Mouse (Mus musculus) midbrain, postnatal 0 days (tissue): ENCODE measurements around the gene Psme4. TPM values are rescaled to one million over a fixed set of nuclear protein-coding genes. Genes with fewer than 3 reads are reported as not detected.

Experiments used
- ATAC-seq: fragments of 200-750 bp; cut with Nextera tagmentation; 2 replicates; pipeline ENCODE4 v1.8.0; 2017; ENCODE audit warnings: moderate number of reproducible peaks, mild to moderate bottlenecking, moderate TSS enrichment, moderate library complexity; ENCODE audit not compliant: low FRiP score
- DNase-seq: peaks from one replicate; pipeline ENCODE4 v3.0.0-alpha.2; 2015; ENCODE audit warnings: low spot score
- H3K27ac ChIP-seq: fragments of 300-500 bp; sonication (generic); 2 replicates; pipeline ENCODE4 v1.5.1; 2014; ENCODE audit warnings: low read depth, mild to moderate bottlenecking, low read length, mixed read lengths
- H3K27me3 ChIP-seq: fragments of 300-500 bp; sonication (generic); 2 replicates; pipeline ENCODE4 v1.6.1; 2014; ENCODE audit warnings: low read length, control low read depth, mixed read lengths; ENCODE audit not compliant: insufficient read depth
- H3K36me3 ChIP-seq: fragments of 300-500 bp; sonication (generic); 2 replicates; pipeline ENCODE4 v1.6.1; 2014; ENCODE audit warnings: low read length, control low read depth, mixed read lengths; ENCODE audit not compliant: insufficient read depth
- H3K4me1 ChIP-seq: fragments of 300-500 bp; sonication (generic); 2 replicates; pipeline ENCODE4 v1.6.1; 2014; ENCODE audit warnings: mild to moderate bottlenecking, control low read depth, antibody characterized with exemption, low read length, mixed read lengths; ENCODE audit not compliant: insufficient read depth
- H3K4me2 ChIP-seq: fragments of 300-500 bp; sonication (generic); 2 replicates; pipeline ENCODE4 v1.6.1; 2014; ENCODE audit warnings: low read depth, mild to moderate bottlenecking, low read length, mixed read lengths; ENCODE audit not compliant: poor library complexity, severe bottlenecking
- H3K4me3 ChIP-seq: fragments of 300-500 bp; sonication (generic); 2 replicates; pipeline ENCODE4 v1.5.1; 2014; ENCODE audit warnings: low read depth, mild to moderate bottlenecking, low read length, moderate library complexity
- H3K9ac ChIP-seq: fragments of 300-500 bp; sonication (generic); replicated peaks from 2 replicates; pipeline ENCODE4 v1.6.1; 2014; ENCODE audit warnings: mild to moderate bottlenecking, low read length, moderate library complexity, mixed read lengths; ENCODE audit not compliant: poor library complexity, severe bottlenecking
- H3K9me3 ChIP-seq: fragments of 300-500 bp; sonication (generic); 2 replicates; pipeline ENCODE4 v1.6.1; 2016; ENCODE audit warnings: low read length, control low read depth
- CTCF ChIP-seq: IDR thresholded peaks from 2 replicates; pipeline ENCODE4 v1.5.1; 2016; ENCODE audit warnings: antibody characterized with exemption, mild to moderate bottlenecking
- WGBS: fragments of 180-500 bp; shearing (Covaris S2); extraction: QIAGEN DNeasy Blood & Tissue Kit; methylation state at CpG from one replicate; pipeline ENCODE4 v1.1.7; 2014; 5-methylcytosine and 5-hydroxymethylcytosine counted together
- polyA plus RNA-seq: library from polyadenylated mRNA; unstranded; fragments of >200 nt; fragmentation: Nextera tagmentation; extraction: Ambion mirVana; gene quantifications from 2 replicates; pipeline ENCODE4 v1.2.1, GENCODE M21; 2015
- total RNA-seq: library from RNA; depleted of rRNA; stranded (reverse); fragments of >200 nt; gene quantifications from 2 replicates; pipeline ENCODE4 v1.2.3, GENCODE M21; 2014

Psme4 gene
- total and polyA plus RNA-seq, 2 experiments from 2014 or later = 10.6 to 31.3 TPM

DNA sequence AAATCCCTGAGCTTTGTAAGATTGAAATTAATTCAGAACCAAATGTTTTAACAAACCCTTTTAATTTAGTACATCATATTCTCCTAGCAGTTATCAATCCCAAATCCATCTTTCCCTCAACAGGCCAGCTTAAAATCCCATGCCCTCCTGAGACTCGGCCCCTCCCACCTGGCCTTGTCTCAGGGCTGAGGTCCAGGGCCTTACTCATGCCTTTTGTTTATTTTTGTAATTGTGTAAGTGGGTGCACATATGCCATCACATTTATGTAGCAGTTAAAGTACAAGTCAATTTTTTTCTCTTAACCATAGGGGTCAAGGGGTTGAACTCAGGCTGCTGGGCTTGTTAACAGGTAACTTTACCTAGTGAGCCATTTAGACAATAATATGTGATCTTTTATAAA lies 72.8 kb downstream of the Psme4 start:
- TF ChIP-seq CTCF = no peak
- WGBS = 96% methylated on average over 1 of the region's 1 CpGs
- peaks cover 20% of the 10 kb centered on the region for H3K36me3 ChIP-seq

DNA sequence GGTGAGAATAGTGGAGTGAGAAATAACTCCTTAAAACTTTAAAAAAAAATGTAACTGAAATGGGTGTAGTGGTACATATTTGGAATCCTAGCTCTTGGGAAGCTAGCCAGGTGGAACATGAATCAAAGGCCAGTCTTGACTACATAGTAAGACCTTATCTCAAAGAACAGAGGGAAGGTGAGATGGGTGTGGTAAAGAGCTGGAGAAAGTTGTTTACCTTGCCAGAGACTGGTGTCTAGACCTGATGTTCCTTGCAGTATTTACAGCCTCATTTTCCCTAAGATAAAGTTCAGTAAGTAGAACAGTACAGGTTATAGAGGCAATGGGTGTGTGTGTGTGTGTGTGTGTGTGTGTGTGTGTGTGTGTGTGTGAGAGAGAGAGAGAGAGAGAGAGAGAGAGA lies 100.9 kb downstream of the Psme4 start:
- H3K9ac ChIP-seq = no peak overlapping the region
- H3K4me2 ChIP-seq = no peak overlapping the region
- H3K9me3 ChIP-seq = no peaks in the 10 kb centered on the region
- DNase-seq (no peak), ATAC-seq (no peak)
- H3K4me3 ChIP-seq = no peak overlapping the region
- H3K36me3 ChIP-seq = peaks cover 13% of the 10 kb centered on the region
- H3K27ac ChIP-seq = no peak overlapping the region
- no peaks in the 10 kb centered on the region for H3K4me1 ChIP-seq
- TF ChIP-seq CTCF = no peak
- H3K27me3 ChIP-seq = no peaks in the 10 kb centered on the region

More for the DNA sequence above, 72.8 kb downstream of the Psme4 start:
- ATAC-seq (no peak), DNase-seq (no peak)
- Histone ChIP-seq H3K9ac (no peak overlapping the region), H3K4me1 (no peaks in the 10 kb centered on the region), H3K27me3 (no peaks in the 10 kb centered on the region), H3K4me2 (no peak overlapping the region), H3K4me3 (no peak overlapping the region), H3K9me3 (no peaks in the 10 kb centered on the region), H3K27ac (no peak overlapping the region)

DNA sequence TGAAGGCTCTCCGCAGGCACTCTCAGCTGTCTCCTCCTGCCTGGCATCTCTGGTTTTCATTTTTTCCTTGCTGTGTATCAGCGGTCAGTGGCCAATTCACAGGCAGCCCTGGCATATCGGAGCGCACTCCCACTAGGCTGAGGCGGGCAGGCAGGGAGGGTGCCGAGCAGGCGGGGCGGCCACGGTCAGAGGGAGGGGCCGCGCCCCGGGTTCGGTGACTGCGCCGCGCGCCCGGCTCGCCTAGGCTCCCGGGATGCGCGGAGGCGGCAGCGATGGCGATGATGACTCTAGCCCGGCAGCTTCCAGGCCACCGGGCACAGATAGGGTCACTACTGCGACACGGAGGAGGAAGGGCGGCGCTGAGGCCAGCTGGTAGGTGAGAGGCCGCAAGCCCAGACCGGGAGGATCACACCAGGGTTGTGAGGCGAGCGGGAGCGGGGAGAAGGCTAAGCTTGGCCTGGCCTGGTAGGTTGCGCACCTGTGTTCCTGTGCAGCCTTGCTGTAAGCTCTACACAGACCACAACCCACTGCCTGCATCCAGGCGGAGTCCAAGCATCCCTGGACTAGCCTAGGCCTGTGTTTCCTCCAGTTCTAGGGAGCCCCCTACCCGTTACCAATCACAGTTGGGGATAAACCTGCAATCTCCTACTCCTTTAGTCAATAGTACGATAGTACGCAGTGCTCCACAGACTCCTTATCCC lies 113.8 kb downstream of the Psme4 start, which contains the start of the genes Gpr75 and Asb3:
Gpr75 (plus strand) TSS at position 188 of the 701 bp plus-strand sequence.
Asb3 (plus strand) TSS at position 246 of the 701 bp plus-strand sequence.
- Histone ChIP-seq H3K27me3 (no peaks in the 10 kb centered on the region), H3K4me1 (no peaks in the 10 kb centered on the region), H3K36me3 (peaks cover 1% of the 10 kb centered on the region; the same call in 1 of the 2 replicates), H3K4me3 (peak within 1 kb of the TSS; percentile 63), H3K9me3 (no peaks in the 10 kb centered on the region), H3K9ac (peak within 1 kb of the TSS; percentile 89), H3K27ac (peak within 1 kb of the TSS; percentile 93), H3K4me2 (peak within 1 kb of the TSS; percentile 57)
- WGBS = 2% methylated on average over 40 of the region's 41 CpGs
- ATAC-seq = peak; percentile 95
- TF ChIP-seq CTCF = peak; percentile 24; the same call in 1 of the 2 replicates
- DNase-seq = peak; percentile 66

- 93% methylated on average over 2 of the region's 2 CpGs for WGBS
- no peak for TF ChIP-seq CTCF
- H3K27me3 ChIP-seq = no peaks in the 10 kb centered on the region
Measured at GRCm38 (mm10) chr11:30888153-30888552, 116.6 kb downstream of the Psme4 start.

GRCm38 (mm10) chr11:30896201-30896600 lies 124.7 kb downstream of the Psme4 start:
- no peak overlapping the region for H3K27ac ChIP-seq
- no peak for TF ChIP-seq CTCF
- H3K4me1 ChIP-seq = no peaks in the 10 kb centered on the region
- no peaks in the 10 kb centered on the region for H3K27me3 ChIP-seq
- WGBS = 94% methylated on average over 1 of the region's 1 CpGs
- no peaks in the 10 kb centered on the region for H3K9me3 ChIP-seq
- peaks cover 13% of the 10 kb centered on the region for H3K36me3 ChIP-seq
- ATAC-seq = no peak
- no peak overlapping the region for H3K4me2 ChIP-seq
- no peak overlapping the region for H3K4me3 ChIP-seq
- H3K9ac ChIP-seq = no peak overlapping the region
- DNase-seq = no peak

More at GRCm38 (mm10) chr11:30888153-30888552, 116.6 kb downstream of the Psme4 start:
- DNase-seq = no peak
- no peaks in the 10 kb centered on the region for H3K9me3 ChIP-seq
- H3K9ac ChIP-seq = no peak overlapping the region
- ATAC-seq = no peak
- H3K4me1 ChIP-seq = no peaks in the 10 kb centered on the region
- no peak overlapping the region for H3K4me2 ChIP-seq
- no peak overlapping the region for H3K27ac ChIP-seq
- H3K4me3 ChIP-seq = no peak overlapping the region
- peaks cover 14% of the 10 kb centered on the region; the same call in 1 of the 2 replicates for H3K36me3 ChIP-seq

DNA sequence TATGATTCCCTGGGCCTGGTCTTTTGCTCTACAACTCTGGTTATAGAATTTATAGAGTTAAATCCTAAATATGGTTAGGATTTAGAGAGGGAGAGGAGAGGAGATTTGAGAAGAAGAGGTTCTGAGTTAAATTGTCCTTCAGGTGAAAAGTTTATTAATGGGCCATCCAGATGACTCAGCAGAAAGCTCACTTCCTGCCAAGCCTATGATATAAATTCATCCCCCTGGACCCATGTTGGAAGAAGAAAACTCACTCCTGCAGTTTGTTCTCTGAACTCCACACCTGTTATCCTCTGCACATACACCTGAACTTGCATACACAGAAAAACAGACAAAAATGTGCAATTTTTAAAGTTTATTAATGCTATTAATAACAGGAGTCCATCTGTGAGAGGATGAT lies 127.8 kb downstream of the Psme4 start:
- ATAC-seq (no peak), DNase-seq (no peak)
- no peaks in the 10 kb centered on the region for H3K4me1 ChIP-seq
- TF ChIP-seq CTCF = no peak
- H3K4me2 ChIP-seq = no peak overlapping the region
- H3K36me3 ChIP-seq = peaks cover 4% of the 10 kb centered on the region
- no peaks in the 10 kb centered on the region for H3K27me3 ChIP-seq
- no peak overlapping the region for H3K4me3 ChIP-seq
- H3K27ac ChIP-seq = no peak overlapping the region
- H3K9ac ChIP-seq = no peak overlapping the region
- H3K9me3 ChIP-seq = no peaks in the 10 kb centered on the region
